Mouse (Mus musculus): Measurements from ENCODE around the gene Rsph9. TPM values are rescaled to one million over a fixed set of nuclear protein-coding genes. Genes with fewer than 3 reads are reported as not detected.

The Rsph9 gene
- polyA plus RNA-seq, 1 experiment from 2014 or later, result 14.6 TPM

GRCm38 (mm10) chr17:46117623-46118422 lies 26.2 kb downstream of the Rsph9 start:
- no peak overlapping the region for H3K4me2 ChIP-seq (ENCODE audit: low read length)
- H3K36me3 ChIP-seq (ENCODE audit: control insufficient read depth, insufficient read depth, low read length), result peaks cover 48% of the 10 kb centered on the region
- 79% methylated on average over 13 of the region's 13 CpGs for WGBS
- ATAC-seq (replicated peaks; ENCODE audit: low FRiP score, low TSS enrichment, low read depth) (no peak), DNase-seq (ENCODE audit: low spot score) (no peak)
- no peak overlapping the region for H3K9ac ChIP-seq (ENCODE audit: low read length)
- no peak overlapping the region for H3K4me3 ChIP-seq (ENCODE audit: low read depth, low read length)
- peaks cover 6% of the 10 kb centered on the region; the same call in 1 of the 2 replicates for H3K4me1 ChIP-seq (replicated peaks; ENCODE audit: control insufficient read depth, insufficient read depth, low read length)
- H3K27me3 ChIP-seq (replicated peaks; ENCODE audit: control insufficient read depth, insufficient read depth, low read length), result no peaks in the 10 kb centered on the region
- no peaks in the 10 kb centered on the region for H3K9me3 ChIP-seq (ENCODE audit: control insufficient read depth, low read length)
- no peak overlapping the region for H3K27ac ChIP-seq (ENCODE audit: low read depth)

- Histone ChIP-seq H3K9me3 (ENCODE audit: control insufficient read depth, low read length) (no peaks in the 10 kb centered on the region), H3K9ac (ENCODE audit: low read length) (no peak overlapping the region), H3K36me3 (ENCODE audit: control insufficient read depth, insufficient read depth, low read length) (peaks cover 38% of the 10 kb centered on the region), H3K27ac (ENCODE audit: low read depth) (no peak overlapping the region), H3K27me3 (replicated peaks; ENCODE audit: control insufficient read depth, insufficient read depth, low read length) (no peaks in the 10 kb centered on the region), H3K4me3 (ENCODE audit: low read depth, low read length) (no peak overlapping the region), H3K4me1 (replicated peaks; ENCODE audit: control insufficient read depth, insufficient read depth, low read length) (peaks cover 6% of the 10 kb centered on the region), H3K4me2 (ENCODE audit: low read length) (no peak overlapping the region)
- ATAC-seq (replicated peaks; ENCODE audit: low FRiP score, low TSS enrichment, low read depth) (no peak), DNase-seq (ENCODE audit: low spot score) (no peak)
- WGBS, result 87% methylated on average over 3 of the region's 3 CpGs
Observed at GRCm38 (mm10) chr17:46116881-46117280, 27.1 kb downstream of the Rsph9 start.

- no peak overlapping the region for H3K27ac ChIP-seq (ENCODE audit: low read depth)
- no peak overlapping the region for H3K4me3 ChIP-seq (ENCODE audit: low read depth, low read length)
- no peak overlapping the region for H3K4me2 ChIP-seq (ENCODE audit: low read length)
- H3K36me3 ChIP-seq (ENCODE audit: control insufficient read depth, insufficient read depth, low read length), result peaks cover 37% of the 10 kb centered on the region
- ATAC-seq (replicated peaks; ENCODE audit: low FRiP score, low TSS enrichment, low read depth) (no peak), DNase-seq (ENCODE audit: low spot score) (no peak)
- no peak overlapping the region for H3K9ac ChIP-seq (ENCODE audit: low read length)
- no peaks in the 10 kb centered on the region for H3K27me3 ChIP-seq (replicated peaks; ENCODE audit: control insufficient read depth, insufficient read depth, low read length)
- 70% methylated on average over 11 of the region's 11 CpGs for WGBS
- peaks cover 12% of the 10 kb centered on the region for H3K4me1 ChIP-seq (replicated peaks; ENCODE audit: control insufficient read depth, insufficient read depth, low read length)
- no peaks in the 10 kb centered on the region for H3K9me3 ChIP-seq (ENCODE audit: control insufficient read depth, low read length)
Observed at GRCm38 (mm10) chr17:46116138-46116537, 27.9 kb downstream of the Rsph9 start.

- Histone ChIP-seq H3K4me3 (ENCODE audit: low read depth, low read length) (no peak overlapping the region), H3K9ac (ENCODE audit: low read length) (no peak overlapping the region), H3K27me3 (replicated peaks; ENCODE audit: control insufficient read depth, insufficient read depth, low read length) (no peaks in the 10 kb centered on the region), H3K36me3 (ENCODE audit: control insufficient read depth, insufficient read depth, low read length) (peaks cover 35% of the 10 kb centered on the region), H3K4me1 (replicated peaks; ENCODE audit: control insufficient read depth, insufficient read depth, low read length) (peaks cover 12% of the 10 kb centered on the region), H3K4me2 (ENCODE audit: low read length) (no peak overlapping the region), H3K27ac (ENCODE audit: low read depth) (no peak overlapping the region), H3K9me3 (ENCODE audit: control insufficient read depth, low read length) (no peaks in the 10 kb centered on the region)
- 34% methylated on average over 2 of the region's 2 CpGs for WGBS
- ATAC-seq (replicated peaks; ENCODE audit: low FRiP score, low TSS enrichment, low read depth), result no peak
- DNase-seq (ENCODE audit: low spot score), result no peak
Observed at GRCm38 (mm10) chr17:46115489-46115888, 28.5 kb downstream of the Rsph9 start.

GRCm38 (mm10) chr17:46110402-46111289 lies 33.4 kb downstream of the Rsph9 start, which contains the start of gene Mrps18a:
Gene Mrps18a (plus strand): TSS chr17:46110986.
- Histone ChIP-seq H3K4me2 (ENCODE audit: low read length) (peak within 1 kb of the TSS; percentile 99), H3K4me1 (replicated peaks; ENCODE audit: control insufficient read depth, insufficient read depth, low read length) (peaks cover 6% of the 10 kb centered on the region), H3K9me3 (ENCODE audit: control insufficient read depth, low read length) (no peaks in the 10 kb centered on the region), H3K27me3 (replicated peaks; ENCODE audit: control insufficient read depth, insufficient read depth, low read length) (0 out of 2 replicates have a peak, but pooled peaks cover 2% of the 10 kb centered on the region), H3K4me3 (ENCODE audit: low read depth, low read length) (peak within 1 kb of the TSS; percentile 97), H3K36me3 (ENCODE audit: control insufficient read depth, insufficient read depth, low read length) (0 out of 2 replicates have a peak, but pooled peaks cover 8% of the 10 kb centered on the region), H3K9ac (ENCODE audit: low read length) (peak within 1 kb of the TSS; percentile 77), H3K27ac (ENCODE audit: low read depth) (peak within 1 kb of the TSS; percentile 65)
- ATAC-seq (replicated peaks; ENCODE audit: low FRiP score, low TSS enrichment, low read depth) (peak; percentile 93), DNase-seq (ENCODE audit: low spot score) (peak; percentile 87)
- 5% methylated on average over 38 of the region's 38 CpGs for WGBS

- DNase-seq (ENCODE audit: low spot score), result no peak
- Histone ChIP-seq H3K27me3 (replicated peaks; ENCODE audit: control insufficient read depth, insufficient read depth, low read length) (0 out of 2 replicates have a peak, but pooled peaks cover 2% of the 10 kb centered on the region), H3K4me1 (replicated peaks; ENCODE audit: control insufficient read depth, insufficient read depth, low read length) (peaks cover 6% of the 10 kb centered on the region), H3K4me2 (ENCODE audit: low read length) (no peak overlapping the region), H3K36me3 (ENCODE audit: control insufficient read depth, insufficient read depth, low read length) (0 out of 2 replicates have a peak, but pooled peaks cover 2% of the 10 kb centered on the region), H3K9ac (ENCODE audit: low read length) (no peak overlapping the region), H3K4me3 (ENCODE audit: low read depth, low read length) (no peak overlapping the region), H3K9me3 (ENCODE audit: control insufficient read depth, low read length) (no peaks in the 10 kb centered on the region), H3K27ac (ENCODE audit: low read depth) (no peak overlapping the region)
- WGBS, result 76% methylated on average over 4 of the region's 4 CpGs
- no peak for ATAC-seq (replicated peaks; ENCODE audit: low FRiP score, low TSS enrichment, low read depth)
Observed at GRCm38 (mm10) chr17:46108286-46108685, 35.7 kb downstream of the Rsph9 start.

GRCm38 (mm10) chr17:46104487-46104886 lies 39.5 kb downstream of the Rsph9 start:
- no peak for DNase-seq (ENCODE audit: low spot score)

GRCm38 (mm10) chr17:46102608-46103159 lies 41.3 kb downstream of the Rsph9 start:
- peaks cover 11% of the 10 kb centered on the region for H3K4me1 ChIP-seq (replicated peaks; ENCODE audit: control insufficient read depth, insufficient read depth, low read length)
- 66% methylated on average over 8 of the region's 8 CpGs for WGBS

More at GRCm38 (mm10) chr17:46104487-46104886, 39.5 kb downstream of the Rsph9 start:
- 22% methylated on average over 12 of the region's 12 CpGs for WGBS
- Histone ChIP-seq H3K9me3 (ENCODE audit: control insufficient read depth, low read length) (no peaks in the 10 kb centered on the region), H3K4me3 (ENCODE audit: low read depth, low read length) (no peak overlapping the region), H3K9ac (ENCODE audit: low read length) (no peak overlapping the region), H3K27ac (ENCODE audit: low read depth) (peak overlapping the region; percentile 39; the same call in 1 of the 2 replicates), H3K36me3 (ENCODE audit: control insufficient read depth, insufficient read depth, low read length) (no peaks in the 10 kb centered on the region), H3K4me2 (ENCODE audit: low read length) (no peak overlapping the region), H3K27me3 (replicated peaks; ENCODE audit: control insufficient read depth, insufficient read depth, low read length) (0 out of 2 replicates have a peak, but pooled peaks cover 2% of the 10 kb centered on the region), H3K4me1 (replicated peaks; ENCODE audit: control insufficient read depth, insufficient read depth, low read length) (no peaks in the 10 kb centered on the region; the same call in none of the 2 replicates)
- ATAC-seq (replicated peaks; ENCODE audit: low FRiP score, low TSS enrichment, low read depth), result 0 out of 2 replicates have a peak, but pooled peaks have one; percentile 47

More at GRCm38 (mm10) chr17:46102608-46103159, 41.3 kb downstream of the Rsph9 start:
- Histone ChIP-seq H3K27ac (ENCODE audit: low read depth) (no peak overlapping the region; the same call in 1 of the 2 replicates), H3K9ac (ENCODE audit: low read length) (no peak overlapping the region), H3K4me2 (ENCODE audit: low read length) (no peak overlapping the region), H3K4me3 (ENCODE audit: low read depth, low read length) (no peak overlapping the region), H3K27me3 (replicated peaks; ENCODE audit: control insufficient read depth, insufficient read depth, low read length) (0 out of 2 replicates have a peak, but pooled peaks cover 2% of the 10 kb centered on the region), H3K9me3 (ENCODE audit: control insufficient read depth, low read length) (no peaks in the 10 kb centered on the region), H3K36me3 (ENCODE audit: control insufficient read depth, insufficient read depth, low read length) (no peaks in the 10 kb centered on the region)
- ATAC-seq (replicated peaks; ENCODE audit: low FRiP score, low TSS enrichment, low read depth) (no peak), DNase-seq (ENCODE audit: low spot score) (no peak)
